Mouse (Mus musculus) gastrocnemius, adult 2 months (tissue): ENCODE results near the gene Vmn1r167. TPM values are rescaled to one million over a fixed set of nuclear protein-coding genes. Genes with fewer than 3 reads are reported as not detected.
"Not testable (repeated sequence)": the region's sequence is repeated elsewhere in the genome, so short reads cannot be mapped to it uniquely, and the experiment has no call there.

Experiments
- DNase-seq: peaks from one replicate; pipeline ENCODE4 v3.0.0; 2022
- H3K27ac ChIP-seq: fragments of 200-600 bp; 2 replicates; pipeline ENCODE4 v1.8.1; 2022; ENCODE audit warnings: mild to moderate bottlenecking
- H3K4me3 ChIP-seq: fragments of 200-600 bp; 2 replicates; pipeline ENCODE4 v1.8.1; 2022; ENCODE audit warnings: mild to moderate bottlenecking, moderate library complexity
- intact Hi-C: fragments of 180-260 bp; cut with DNase I; formaldehyde crosslinking; loops from one replicate; pipeline ENCODE4 v1.15.1; 2025
- long read RNA-seq, 2 experiments: library from polyadenylated mRNA; stranded (forward); transcript quantifications; one replicate each; pipeline ENCODE4 v2.0.0; 2021
- total RNA-seq, 2 experiments: library from RNA; stranded (reverse); gene quantifications; 2 replicates each; pipeline ENCODE4 v1.2.3; 2021

Vmn1r167 gene
- not detected for total RNA-seq
- long read RNA-seq, experiment 1, result 0 reads
- long read RNA-seq, experiment 2, result 0 reads

DNA sequence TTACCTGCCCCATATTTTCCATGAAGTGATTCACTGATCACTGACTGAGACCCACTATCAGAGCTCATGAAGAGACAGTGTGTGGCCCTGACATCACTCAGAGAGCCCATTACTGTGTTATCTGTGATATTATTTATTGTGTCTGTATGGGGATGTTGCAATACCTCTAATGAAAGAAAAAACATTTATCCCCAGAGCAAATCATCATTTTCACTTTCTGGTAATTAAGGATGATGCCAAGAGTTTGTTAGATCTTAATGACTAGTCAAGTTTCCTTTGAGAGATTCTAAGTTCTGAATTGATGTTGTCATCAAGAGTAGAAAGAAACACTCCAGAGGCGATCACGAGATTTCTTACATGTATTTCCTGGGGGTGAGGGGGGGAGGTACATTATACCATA is at the start of gene Vmn1r167:
Vmn1r167 (minus strand) TSS at position 101 of the 400 bp plus-strand sequence.
- H3K4me3 ChIP-seq, DNase-seq, H3K27ac ChIP-seq, intact Hi-C loops: not testable (repeated sequence)

DNA sequence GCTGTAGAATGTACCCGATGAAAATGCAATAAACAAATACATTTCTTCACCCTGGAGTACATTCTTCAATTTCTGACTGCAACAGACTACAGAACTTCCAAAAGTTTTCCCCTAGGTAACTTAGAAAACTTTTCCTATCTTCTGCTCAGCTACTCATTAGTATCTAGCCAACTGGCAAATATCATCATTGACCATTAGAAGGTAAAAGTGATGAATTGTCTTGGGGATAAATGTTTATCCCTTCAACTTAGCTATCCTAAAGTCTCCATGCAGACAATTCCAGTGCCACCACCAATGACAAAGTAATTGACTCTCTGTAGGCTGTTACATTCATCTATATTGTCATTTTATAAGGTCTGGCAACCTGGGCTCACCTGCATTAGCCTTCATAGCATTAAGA is 32.4 kb upstream of the Vmn1r167 start, which contains the start of gene Vmn1r168:
Vmn1r168 (plus strand) TSS at position 301 of the 400 bp plus-strand sequence.
- DNase-seq, H3K27ac ChIP-seq, H3K4me3 ChIP-seq, intact Hi-C loops: not testable (repeated sequence)

DNA sequence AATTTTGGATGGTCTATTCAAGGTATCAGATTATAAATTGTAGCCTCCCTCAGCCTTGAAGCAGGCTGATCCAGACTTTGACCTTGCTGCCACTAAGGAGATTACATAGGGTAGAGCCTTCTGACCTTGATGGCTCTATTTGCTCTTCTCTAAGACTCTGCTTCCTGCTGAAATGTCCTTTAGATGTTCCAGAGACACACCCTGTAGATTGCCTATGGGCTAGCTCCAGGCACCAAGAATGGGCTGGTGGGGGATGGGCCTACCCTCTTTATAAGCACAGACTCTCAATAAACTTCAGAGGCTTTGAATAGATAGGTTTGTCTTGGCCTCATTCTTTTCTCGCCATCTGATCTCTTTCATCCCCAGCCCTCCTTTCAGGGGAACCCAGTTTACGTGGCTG is 34.1 kb downstream of the Vmn1r167 start:
- H3K4me3 ChIP-seq, DNase-seq, intact Hi-C loops, H3K27ac ChIP-seq: not testable (repeated sequence)

DNA sequence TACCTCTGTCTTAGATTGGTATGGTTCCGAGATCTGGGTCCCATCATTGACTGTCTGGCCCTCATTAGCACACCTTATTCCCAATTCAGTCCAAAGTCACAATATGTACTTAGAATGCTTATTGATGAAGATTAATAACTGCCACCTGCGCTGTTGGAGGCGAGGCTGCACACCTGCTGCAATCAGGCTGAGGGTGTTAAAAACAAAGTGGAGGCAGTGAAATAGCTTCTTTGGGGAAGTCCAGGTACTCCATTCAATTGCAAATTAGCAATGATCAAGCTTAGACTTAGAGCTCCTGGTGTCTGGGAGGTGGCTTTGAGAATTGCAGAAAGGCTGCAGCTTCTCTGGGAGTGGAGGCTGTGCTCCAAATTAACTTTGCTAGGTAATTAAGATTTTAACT is 36.2 kb downstream of the Vmn1r167 start:
- intact Hi-C loops, H3K27ac ChIP-seq, DNase-seq, H3K4me3 ChIP-seq: not testable (repeated sequence)

DNA sequence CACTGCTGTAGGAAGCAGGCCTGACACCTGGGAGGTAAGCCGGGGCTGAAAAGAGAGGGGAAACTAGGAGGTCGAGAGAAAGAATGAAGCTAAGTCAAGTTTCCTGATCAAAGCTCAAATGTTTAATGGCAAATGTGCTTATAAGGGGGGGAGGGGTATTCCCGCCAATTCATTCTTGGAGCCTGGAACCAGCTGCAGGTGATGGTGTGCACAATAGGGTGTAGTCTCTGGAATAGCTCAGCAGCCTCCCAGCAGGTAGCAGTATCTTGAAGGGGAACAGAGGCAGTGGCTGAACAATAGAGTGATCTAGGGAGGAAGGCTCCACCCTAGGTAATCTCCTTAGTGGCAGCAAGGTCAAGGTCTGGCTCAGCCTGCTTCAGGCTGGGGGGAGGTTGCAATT is 36.8 kb downstream of the Vmn1r167 start:
- H3K27ac ChIP-seq, intact Hi-C loops, DNase-seq, H3K4me3 ChIP-seq: not testable (repeated sequence)

Other genes with a start within 250 kb of the Vmn1r167 start
- not detected for gene Gm6902, start 228.3 kb downstream of the Vmn1r167 start, total RNA-seq
- not detected for gene Nlrp4e, start 206.0 kb downstream of the Vmn1r167 start, total RNA-seq
- not detected for gene Nlrp5, start 121.3 kb downstream of the Vmn1r167 start, total RNA-seq
- not detected for gene Vmn1r168, start 32.5 kb upstream of the Vmn1r167 start, total RNA-seq
- gene Vmn1r169, start 68.3 kb upstream of the Vmn1r167 start, total RNA-seq, result not detected
- not detected for gene Vmn1r170, start 99.0 kb upstream of the Vmn1r167 start, total RNA-seq
- not detected for gene Vmn1r171, start 123.5 kb upstream of the Vmn1r167 start, total RNA-seq
- not detected for gene Vmn1r172, start 151.1 kb upstream of the Vmn1r167 start, total RNA-seq
- gene Vmn1r173, start 193.5 kb upstream of the Vmn1r167 start, total RNA-seq, result not detected
- not detected for gene Vmn1r174, start 245.1 kb upstream of the Vmn1r167 start, total RNA-seq